Mouse (Mus musculus): Measurements from ENCODE around the gene Derl3. TPM values are rescaled to one million over a fixed set of nuclear protein-coding genes. Genes with fewer than 3 reads are reported as not detected.
A peak's percentile ranks its signal among the peaks of the same experiment; 100 is the strongest.
"Not testable (repeated sequence)": the region's sequence is repeated elsewhere in the genome, so short reads cannot be mapped to it uniquely, and the experiment has no call there.

The Derl3 gene
- polyA plus RNA-seq, 1 experiment from 2014 or later = 0.64 TPM

GRCm38 (mm10) chr10:75854096-75854495 lies 39.1 kb upstream of the Derl3 start:
- WGBS = 56% methylated on average over 5 of the region's 5 CpGs
- Histone ChIP-seq H3K4me2 (ENCODE audit: low read length) (no peak overlapping the region), H3K4me1 (ENCODE audit: control insufficient read depth, insufficient read depth, low read depth, low read length) (peaks cover 12% of the 10 kb centered on the region), H3K4me3 (ENCODE audit: low read length) (no peak overlapping the region), H3K36me3 (ENCODE audit: control insufficient read depth, insufficient read depth, low read length) (no peaks in the 10 kb centered on the region), H3K9me3 (ENCODE audit: control insufficient read depth, low read length) (no peaks in the 10 kb centered on the region), H3K9ac (ENCODE audit: low read depth, low read length) (no peak overlapping the region), H3K27ac (ENCODE audit: low read depth, low read length) (no peak overlapping the region), H3K27me3 (replicated peaks; ENCODE audit: control insufficient read depth, insufficient read depth, low read length) (no peaks in the 10 kb centered on the region)
- ATAC-seq = 0 out of 2 replicates have a peak, but pooled peaks have one; percentile 12

DNA sequence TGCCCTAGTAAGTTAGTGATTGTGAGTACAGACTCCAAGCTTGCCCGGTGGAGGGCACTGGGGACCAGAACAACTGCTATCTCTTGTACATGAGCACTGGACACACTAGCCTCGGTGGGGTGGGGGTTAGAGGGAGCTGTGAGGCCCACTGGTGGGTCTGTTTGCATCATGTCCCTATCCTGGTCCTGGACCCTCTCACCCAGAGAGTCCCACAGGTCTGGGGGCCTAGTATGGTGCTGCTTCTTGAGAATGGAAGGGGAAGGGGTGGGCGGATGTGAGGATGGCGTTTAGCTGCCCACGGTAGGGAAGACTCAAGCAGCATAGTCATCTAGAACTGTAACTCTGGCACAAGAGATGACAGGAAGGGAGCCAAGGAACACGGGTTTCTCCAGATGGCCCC lies 38.4 kb upstream of the Derl3 start:
- H3K27ac ChIP-seq (ENCODE audit: low read depth, low read length) = no peak overlapping the region
- H3K36me3 ChIP-seq (ENCODE audit: control insufficient read depth, insufficient read depth, low read length) = no peaks in the 10 kb centered on the region
- H3K9me3 ChIP-seq (ENCODE audit: control insufficient read depth, low read length) = no peaks in the 10 kb centered on the region
- peaks cover 12% of the 10 kb centered on the region for H3K4me1 ChIP-seq (ENCODE audit: control insufficient read depth, insufficient read depth, low read depth, low read length)
- WGBS = 85% methylated on average over 6 of the region's 6 CpGs
- H3K9ac ChIP-seq (ENCODE audit: low read depth, low read length) = no peak overlapping the region
- ATAC-seq = no peak
- no peak overlapping the region for H3K4me2 ChIP-seq (ENCODE audit: low read length)
- no peak overlapping the region for H3K4me3 ChIP-seq (ENCODE audit: low read length)
- H3K27me3 ChIP-seq (replicated peaks; ENCODE audit: control insufficient read depth, insufficient read depth, low read length) = no peaks in the 10 kb centered on the region

GRCm38 (mm10) chr10:75855416-75855981 lies 37.7 kb upstream of the Derl3 start:
- ATAC-seq = no peak
- no peak overlapping the region for H3K4me2 ChIP-seq (ENCODE audit: low read length)
- no peaks in the 10 kb centered on the region for H3K36me3 ChIP-seq (ENCODE audit: control insufficient read depth, insufficient read depth, low read length)
- H3K9ac ChIP-seq (ENCODE audit: low read depth, low read length) = no peak overlapping the region
- peaks cover 16% of the 10 kb centered on the region for H3K4me1 ChIP-seq (ENCODE audit: control insufficient read depth, insufficient read depth, low read depth, low read length)
- no peaks in the 10 kb centered on the region for H3K9me3 ChIP-seq (ENCODE audit: control insufficient read depth, low read length)
- H3K27ac ChIP-seq (ENCODE audit: low read depth, low read length) = no peak overlapping the region
- no peaks in the 10 kb centered on the region for H3K27me3 ChIP-seq (replicated peaks; ENCODE audit: control insufficient read depth, insufficient read depth, low read length)
- WGBS = 84% methylated on average over 15 of the region's 15 CpGs
- H3K4me3 ChIP-seq (ENCODE audit: low read length) = no peak overlapping the region

DNA sequence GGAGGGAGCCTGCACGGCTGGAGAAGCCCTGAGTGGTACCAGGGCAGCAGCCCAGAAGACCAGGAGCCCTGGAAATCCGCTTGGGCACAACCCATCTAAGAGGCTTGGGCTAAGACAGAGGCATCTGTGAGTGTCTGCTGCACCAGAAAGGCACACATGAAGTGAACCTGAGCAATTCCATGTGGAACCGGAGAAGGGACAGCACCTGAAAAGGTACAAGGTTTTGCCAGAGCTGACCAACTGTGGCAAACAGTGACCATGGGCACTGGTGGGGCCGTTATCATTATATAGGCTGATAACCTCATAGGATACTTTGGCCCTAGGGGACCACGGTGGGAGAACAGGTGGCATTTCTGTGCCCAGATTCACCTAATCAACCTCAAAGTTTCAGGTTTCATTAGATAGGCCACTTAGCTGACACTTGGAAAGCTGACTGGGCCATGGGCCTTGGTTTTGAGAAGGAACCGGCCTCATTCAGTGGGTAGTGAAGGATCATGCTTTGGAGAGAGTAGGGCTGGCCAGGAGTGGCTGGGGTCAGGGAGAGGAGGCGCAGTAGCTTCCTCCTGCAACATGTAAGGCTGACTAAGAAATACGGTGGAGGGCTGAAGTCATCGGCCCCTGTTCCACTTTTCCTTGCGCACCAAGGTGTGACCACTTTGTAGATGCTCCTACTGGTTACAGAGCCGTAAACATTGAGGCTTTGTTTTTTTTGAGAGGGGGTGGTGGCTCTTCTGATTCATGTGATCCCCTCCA lies 36.9 kb upstream of the Derl3 start:
- Histone ChIP-seq H3K4me1 (ENCODE audit: control insufficient read depth, insufficient read depth, low read depth, low read length) (peaks cover 17% of the 10 kb centered on the region), H3K36me3 (ENCODE audit: control insufficient read depth, insufficient read depth, low read length) (no peaks in the 10 kb centered on the region), H3K4me2 (ENCODE audit: low read length) (no peak overlapping the region), H3K4me3 (ENCODE audit: low read length) (no peak overlapping the region), H3K9me3 (ENCODE audit: control insufficient read depth, low read length) (no peaks in the 10 kb centered on the region), H3K9ac (ENCODE audit: low read depth, low read length) (no peak overlapping the region), H3K27ac (ENCODE audit: low read depth, low read length) (no peak overlapping the region), H3K27me3 (replicated peaks; ENCODE audit: control insufficient read depth, insufficient read depth, low read length) (no peaks in the 10 kb centered on the region)
- ATAC-seq = no peak
- 84% methylated on average over 11 of the region's 11 CpGs for WGBS

GRCm38 (mm10) chr10:75856976-75857375 lies 36.2 kb upstream of the Derl3 start:
- H3K4me3 ChIP-seq (ENCODE audit: low read length) = no peak overlapping the region
- peaks cover 16% of the 10 kb centered on the region for H3K4me1 ChIP-seq (ENCODE audit: control insufficient read depth, insufficient read depth, low read depth, low read length)
- H3K9me3 ChIP-seq (ENCODE audit: control insufficient read depth, low read length) = no peaks in the 10 kb centered on the region
- no peak for ATAC-seq
- no peaks in the 10 kb centered on the region for H3K27me3 ChIP-seq (replicated peaks; ENCODE audit: control insufficient read depth, insufficient read depth, low read length)
- H3K36me3 ChIP-seq (ENCODE audit: control insufficient read depth, insufficient read depth, low read length) = no peaks in the 10 kb centered on the region
- 85% methylated on average over 3 of the region's 3 CpGs for WGBS
- no peak overlapping the region for H3K4me2 ChIP-seq (ENCODE audit: low read length)
- no peak overlapping the region for H3K27ac ChIP-seq (ENCODE audit: low read depth, low read length)
- H3K9ac ChIP-seq (ENCODE audit: low read depth, low read length) = no peak overlapping the region

DNA sequence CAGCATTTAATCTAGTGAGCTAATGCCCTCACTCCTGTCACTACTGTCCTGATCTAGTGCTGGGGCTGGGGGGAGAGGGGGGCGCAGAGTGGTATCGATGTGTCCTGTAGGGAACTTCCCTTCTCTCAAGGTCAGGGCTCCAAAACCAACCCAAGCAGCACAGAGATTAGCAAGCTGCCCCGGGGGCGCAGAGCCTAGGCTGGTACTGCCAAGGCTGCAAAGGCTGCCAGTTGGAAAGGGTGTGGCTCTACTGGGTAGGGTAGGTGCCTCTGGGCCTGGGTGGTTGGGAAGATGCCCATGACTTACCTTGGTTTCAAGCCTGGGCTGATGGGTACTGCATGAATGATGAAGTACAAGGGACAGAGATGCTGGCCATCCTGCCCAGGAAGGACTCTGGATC lies 35.6 kb upstream of the Derl3 start:
- no peak overlapping the region for H3K9ac ChIP-seq (ENCODE audit: low read depth, low read length)
- H3K4me1 ChIP-seq (ENCODE audit: control insufficient read depth, insufficient read depth, low read depth, low read length) = peaks cover 16% of the 10 kb centered on the region
- no peak overlapping the region for H3K4me2 ChIP-seq (ENCODE audit: low read length)
- no peak overlapping the region for H3K4me3 ChIP-seq (ENCODE audit: low read length)
- H3K27me3 ChIP-seq (replicated peaks; ENCODE audit: control insufficient read depth, insufficient read depth, low read length) = no peaks in the 10 kb centered on the region
- no peak overlapping the region for H3K27ac ChIP-seq (ENCODE audit: low read depth, low read length)
- H3K36me3 ChIP-seq (ENCODE audit: control insufficient read depth, insufficient read depth, low read length) = no peaks in the 10 kb centered on the region
- no peak for ATAC-seq
- no peaks in the 10 kb centered on the region for H3K9me3 ChIP-seq (ENCODE audit: control insufficient read depth, low read length)
- 91% methylated on average over 4 of the region's 4 CpGs for WGBS

GRCm38 (mm10) chr10:75859107-75859746 lies 34.0 kb upstream of the Derl3 start:
- Histone ChIP-seq H3K4me1 (ENCODE audit: control insufficient read depth, insufficient read depth, low read depth, low read length) (peaks cover 16% of the 10 kb centered on the region), H3K27ac (ENCODE audit: low read depth, low read length) (peak overlapping the region; percentile 94), H3K27me3 (replicated peaks; ENCODE audit: control insufficient read depth, insufficient read depth, low read length) (no peaks in the 10 kb centered on the region), H3K36me3 (ENCODE audit: control insufficient read depth, insufficient read depth, low read length) (no peaks in the 10 kb centered on the region), H3K9me3 (ENCODE audit: control insufficient read depth, low read length) (no peaks in the 10 kb centered on the region), H3K4me3 (ENCODE audit: low read length) (peak overlapping the region; percentile 74), H3K9ac (ENCODE audit: low read depth, low read length) (peak overlapping the region; percentile 88), H3K4me2 (ENCODE audit: low read length) (peak overlapping the region; percentile 62)
- WGBS = 3% methylated on average over 27 of the region's 27 CpGs
- peak; percentile 80 for ATAC-seq

GRCm38 (mm10) chr10:75859786-75860470 lies 33.3 kb upstream of the Derl3 start, which contains the start of gene Mif:
Gene Mif (minus strand): TSS chr10:75860240.
- peaks cover 16% of the 10 kb centered on the region for H3K4me1 ChIP-seq (ENCODE audit: control insufficient read depth, insufficient read depth, low read depth, low read length)
- not testable (repeated sequence) for H3K27me3 ChIP-seq (replicated peaks; ENCODE audit: control insufficient read depth, insufficient read depth, low read length); H3K36me3 ChIP-seq (ENCODE audit: control insufficient read depth, insufficient read depth, low read length); H3K9me3 ChIP-seq (ENCODE audit: control insufficient read depth, low read length)
- H3K4me3 ChIP-seq (ENCODE audit: low read length) = peak within 1 kb of the TSS; percentile 74
- peak within 1 kb of the TSS; percentile 94 for H3K27ac ChIP-seq (ENCODE audit: low read depth, low read length)
- H3K4me2 ChIP-seq (ENCODE audit: low read length) = peak within 1 kb of the TSS; percentile 62
- WGBS = 1% methylated on average over 34 of the region's 46 CpGs
- ATAC-seq = peak; percentile 94
- peak within 1 kb of the TSS; percentile 88 for H3K9ac ChIP-seq (ENCODE audit: low read depth, low read length)

GRCm38 (mm10) chr10:75860746-75861145 lies 32.5 kb upstream of the Derl3 start:
- H3K9ac ChIP-seq (ENCODE audit: low read depth, low read length) = no peak overlapping the region

More at GRCm38 (mm10) chr10:75860746-75861145, 32.5 kb upstream of the Derl3 start:
- H3K9me3 ChIP-seq (ENCODE audit: control insufficient read depth, low read length) = no peaks in the 10 kb centered on the region
- no peaks in the 10 kb centered on the region for H3K36me3 ChIP-seq (ENCODE audit: control insufficient read depth, insufficient read depth, low read length)
- 19% methylated on average over 7 of the region's 7 CpGs for WGBS
- H3K4me1 ChIP-seq (ENCODE audit: control insufficient read depth, insufficient read depth, low read depth, low read length) = peaks cover 16% of the 10 kb centered on the region
- H3K27me3 ChIP-seq (replicated peaks; ENCODE audit: control insufficient read depth, insufficient read depth, low read length) = no peaks in the 10 kb centered on the region
- peak overlapping the region; percentile 94 for H3K27ac ChIP-seq (ENCODE audit: low read depth, low read length)
- no peak for ATAC-seq
- peak overlapping the region; percentile 62 for H3K4me2 ChIP-seq (ENCODE audit: low read length)
- H3K4me3 ChIP-seq (ENCODE audit: low read length) = no peak overlapping the region

Measured in hindbrain, embryonic 16.5 days (tissue).